In the genomic region with DNA sequence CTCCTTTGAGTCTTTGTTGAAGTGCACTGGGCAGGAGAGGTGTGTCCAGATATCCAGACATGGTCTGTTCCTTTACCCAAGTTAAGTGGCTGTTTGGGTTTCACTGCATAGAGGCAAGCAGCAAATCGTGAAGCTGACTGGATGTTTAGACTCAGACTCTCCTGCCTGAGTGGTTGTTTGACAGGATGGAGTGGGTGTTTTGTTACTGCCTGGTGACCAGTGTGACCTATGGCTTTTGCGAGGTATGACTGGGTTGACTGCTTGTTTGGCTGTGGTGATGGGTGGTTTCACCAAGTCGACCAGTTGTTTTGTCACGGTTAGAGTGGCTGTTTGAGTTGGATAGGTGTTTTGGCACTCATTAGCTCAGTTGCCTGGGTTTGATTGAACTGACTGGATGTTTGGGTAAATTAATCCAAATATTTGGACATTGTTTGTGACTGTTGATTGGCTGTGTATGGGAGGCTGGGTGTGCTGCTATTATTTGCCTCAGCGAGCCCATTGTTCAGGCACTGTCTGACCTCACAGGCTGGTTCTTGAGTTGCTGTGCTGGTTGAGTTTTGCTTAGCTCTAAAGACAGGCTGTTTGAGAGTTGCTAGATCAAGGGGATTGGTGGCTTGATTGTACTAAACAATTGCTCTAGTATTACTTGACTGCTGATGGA, we compare ENCODE assay signal across 28 mouse cellular contexts. TPM values are rescaled to one million over a fixed set of nuclear protein-coding genes. Genes with fewer than 3 reads are reported as not detected.
A peak's percentile ranks its signal among the peaks of the same experiment; 100 is the strongest.
DNase-seq lines count a peak whose midpoint lies in the region; ATAC-seq lines count a peak whose summit lies in the region.
"Had no signal": no experiment of that assay in that cellular context is flagged by ENCODE, and none has a peak within 500 bp of the region (broad histone marks: within the 10 kb centered on the region; RNA-seq: fewer than 3 reads in every experiment).

No protein-coding gene starts in this region.

- H3K4me2 ChIP-seq in kidney, embryonic 16.5 days (replicated peaks; ENCODE audit: low read depth, low read length): no peak overlapping the region
- no peak overlapping the region for H3K4me2 ChIP-seq in kidney, embryonic 14.5 days (replicated peaks; ENCODE audit: low read depth, low read length)
- no peak overlapping the region for H3K4me2 ChIP-seq in forebrain, embryonic 13.5 days
- H3K4me2 ChIP-seq in lung, embryonic 16.5 days (ENCODE audit: low read depth, low read length): no peak overlapping the region
- H3K4me2 ChIP-seq: embryonic facial prominence, embryonic 12.5 days; heart, embryonic 15.5 days; intestine, embryonic 15.5 days; kidney, embryonic 15.5 days had no signal

- no peak overlapping the region for H3K4me3 ChIP-seq in kidney, embryonic 16.5 days (ENCODE audit: low read length)
- no peak overlapping the region for H3K4me3 ChIP-seq in kidney, embryonic 14.5 days (ENCODE audit: low read length)
- H3K4me3 ChIP-seq in forebrain, embryonic 13.5 days: no peak overlapping the region
- H3K4me3 ChIP-seq in lung, embryonic 16.5 days (ENCODE audit: low read length): no peak overlapping the region
- no peak overlapping the region for H3K4me3 ChIP-seq in hindbrain, embryonic 10.5 days
- H3K4me3 ChIP-seq: embryonic facial prominence, embryonic 12.5 days; gastrocnemius, adult 2 months; heart, embryonic 15.5 days; intestine, embryonic 15.5 days; kidney, embryonic 15.5 days had no signal

- 0 out of 2 replicates have a peak, but pooled peaks have one; percentile 13 for ATAC-seq in kidney, embryonic 16.5 days (ENCODE audit: low FRiP score, low TSS enrichment)
- no peak for ATAC-seq in kidney, embryonic 14.5 days (ENCODE audit: low FRiP score, low TSS enrichment)
- peak; percentile 79; the same call in 1 of the 2 replicates for ATAC-seq in forebrain, embryonic 13.5 days
- ATAC-seq in lung, embryonic 16.5 days (ENCODE audit: low read depth): peak; percentile 67
- ATAC-seq: hindbrain, embryonic 16.5 days; intestine, embryonic 15.5 days; liver, postnatal 0 days; Patski had no signal

- H3K27me3 ChIP-seq in kidney, embryonic 16.5 days (ENCODE audit: insufficient read depth, low read length): no peaks in the 10 kb centered on the region
- H3K27me3 ChIP-seq in kidney, embryonic 14.5 days (ENCODE audit: control insufficient read depth, insufficient read depth, low read length): no peaks in the 10 kb centered on the region
- H3K27me3 ChIP-seq in forebrain, embryonic 13.5 days: peaks cover 98% of the 10 kb centered on the region
- no peaks in the 10 kb centered on the region for H3K27me3 ChIP-seq in lung, embryonic 16.5 days (ENCODE audit: control insufficient read depth, insufficient read depth, low read depth, low read length)
- peaks cover 61% of the 10 kb centered on the region for H3K27me3 ChIP-seq in hindbrain, embryonic 10.5 days (ENCODE audit: insufficient read depth, poor library complexity, severe bottlenecking)
- H3K27me3 ChIP-seq: heart, embryonic 15.5 days; kidney, embryonic 15.5 days; Patski had no signal

- no peaks in the 10 kb centered on the region for H3K9me3 ChIP-seq in kidney, embryonic 16.5 days (ENCODE audit: low read length)
- H3K9me3 ChIP-seq in kidney, embryonic 14.5 days (ENCODE audit: control insufficient read depth, low read length): no peaks in the 10 kb centered on the region
- no peaks in the 10 kb centered on the region for H3K9me3 ChIP-seq in forebrain, embryonic 13.5 days (replicated peaks)
- no peaks in the 10 kb centered on the region for H3K9me3 ChIP-seq in lung, embryonic 16.5 days (ENCODE audit: control insufficient read depth, low read length)
- H3K9me3 ChIP-seq in hindbrain, embryonic 10.5 days: no peaks in the 10 kb centered on the region
- H3K9me3 ChIP-seq: embryonic facial prominence, embryonic 12.5 days; heart, embryonic 15.5 days; intestine, embryonic 15.5 days; kidney, embryonic 15.5 days had no signal

- WGBS in kidney, embryonic 16.5 days: 46% methylated on average over 5 of the region's 5 CpGs
- 45% methylated on average over 5 of the region's 5 CpGs for WGBS in kidney, embryonic 14.5 days
- WGBS in forebrain, embryonic 13.5 days: 25% methylated on average over 5 of the region's 5 CpGs
- 20% methylated on average over 5 of the region's 5 CpGs for WGBS in lung, embryonic 16.5 days
- 50% methylated on average over 5 of the region's 5 CpGs for WGBS in hindbrain, embryonic 10.5 days

- H3K36me3 ChIP-seq in kidney, embryonic 16.5 days (ENCODE audit: insufficient read depth, low read length): no peaks in the 10 kb centered on the region
- no peaks in the 10 kb centered on the region for H3K36me3 ChIP-seq in kidney, embryonic 14.5 days (ENCODE audit: control insufficient read depth, insufficient read depth, low read length)
- H3K36me3 ChIP-seq in forebrain, embryonic 13.5 days (ENCODE audit: poor library complexity, severe bottlenecking): no peaks in the 10 kb centered on the region
- no peaks in the 10 kb centered on the region for H3K36me3 ChIP-seq in lung, embryonic 16.5 days (ENCODE audit: control insufficient read depth, insufficient read depth, low read length)
- no peaks in the 10 kb centered on the region for H3K36me3 ChIP-seq in hindbrain, embryonic 10.5 days
- H3K36me3 ChIP-seq: embryonic facial prominence, embryonic 12.5 days; heart, embryonic 15.5 days; intestine, embryonic 15.5 days; kidney, embryonic 15.5 days had no signal

- DNase-seq in lung, postnatal 4 days: peak; percentile 29 to 48
- DNase-seq in hindbrain, embryonic 10.5 days (ENCODE audit: low spot score): no peak
- no peak for DNase-seq in right cerebral cortex, postnatal 4 days
- DNase-seq in ovary, postnatal 10 days (ENCODE audit: low spot score): no peak
- DNase-seq: adrenal gland, adult 8-10 months; cerebellum, adult 18-20 months; cerebellum, postnatal 25 days; gastrocnemius, adult 2 months; heart, postnatal 4 days; left cerebral cortex, postnatal 4 days; liver; liver, postnatal 0 days; midbrain, embryonic 14.5 days; right cerebral cortex, adult 18-20 months; thymus, adult 18-20 months; thymus, postnatal 36 days had no signal

- H3K27ac ChIP-seq in kidney, embryonic 16.5 days (ENCODE audit: low read length): no peak overlapping the region
- H3K27ac ChIP-seq in kidney, embryonic 14.5 days (ENCODE audit: low read depth, low read length): no peak overlapping the region
- no peak overlapping the region for H3K27ac ChIP-seq in forebrain, embryonic 13.5 days
- no peak overlapping the region for H3K27ac ChIP-seq in lung, embryonic 16.5 days (ENCODE audit: low read length)
- no peak overlapping the region for H3K27ac ChIP-seq in hindbrain, embryonic 10.5 days
- H3K27ac ChIP-seq: embryonic facial prominence, embryonic 12.5 days; gastrocnemius, adult 2 months; heart, embryonic 15.5 days; intestine, embryonic 15.5 days; kidney, embryonic 15.5 days had no signal

- no peak overlapping the region for H3K9ac ChIP-seq in kidney, embryonic 16.5 days (replicated peaks; ENCODE audit: low read length)
- no peak overlapping the region for H3K9ac ChIP-seq in kidney, embryonic 14.5 days (ENCODE audit: low read depth, low read length)
- H3K9ac ChIP-seq in forebrain, embryonic 13.5 days: no peak overlapping the region
- H3K9ac ChIP-seq in lung, embryonic 16.5 days (ENCODE audit: low read length): no peak overlapping the region
- H3K9ac ChIP-seq: embryonic facial prominence, embryonic 12.5 days; heart, embryonic 15.5 days; intestine, embryonic 15.5 days; kidney, embryonic 15.5 days; liver, postnatal 0 days had no signal

- peaks cover 12% of the 10 kb centered on the region for H3K4me1 ChIP-seq in kidney, embryonic 16.5 days (ENCODE audit: insufficient read depth, low read length)
- peaks cover 8% of the 10 kb centered on the region; the same call in 1 of the 2 replicates for H3K4me1 ChIP-seq in kidney, embryonic 14.5 days (ENCODE audit: control insufficient read depth, insufficient read depth, low read length)
- H3K4me1 ChIP-seq in forebrain, embryonic 13.5 days: no peaks in the 10 kb centered on the region
- H3K4me1 ChIP-seq in lung, embryonic 16.5 days (replicated peaks; ENCODE audit: control insufficient read depth, insufficient read depth, low read length): peaks cover 6% of the 10 kb centered on the region; the same call in 1 of the 2 replicates
- peaks cover 19% of the 10 kb centered on the region for H3K4me1 ChIP-seq in hindbrain, embryonic 10.5 days (replicated peaks)
- H3K4me1 ChIP-seq: heart, embryonic 15.5 days; intestine, embryonic 15.5 days had no signal

RNA-seq across cellular contexts. Expression of a gene that starts 24.1 kb away (rescaled TPM):
- 0.06 and 0.13 TPM in 2 replicates for polyA plus RNA-seq in kidney, embryonic 16.5 days (2015; fragmentation: Nextera tagmentation; extraction: Ambion mirVana)
- polyA plus RNA-seq in kidney, embryonic 14.5 days (2014; fragmentation: Nextera tagmentation; extraction: Ambion mirVana): 0.15 and 0.17 TPM in 2 replicates
- polyA plus RNA-seq in forebrain, embryonic 13.5 days (2015; fragmentation: Nextera tagmentation; extraction: Ambion mirVana): not detected in 2 replicates
- polyA plus RNA-seq in lung, embryonic 16.5 days (2015; fragmentation: Nextera tagmentation; extraction: Ambion mirVana): not detected in 2 replicates
- not detected in 2 replicates for polyA plus RNA-seq in hindbrain, embryonic 10.5 days (2016; fragmentation: Nextera tagmentation; extraction: Ambion mirVana)
- polyA plus RNA-seq: embryonic facial prominence, embryonic 12.5 days; heart, embryonic 15.5 days; hindbrain, embryonic 16.5 days; intestine, embryonic 15.5 days; liver, postnatal 0 days; midbrain, embryonic 14.5 days; neural tube, embryonic 11.5 days; Patski; stomach, embryonic 16.5 days had no signal

Comparison
In these comparisons a context has a peak if more than half of its experiments do, and no peak if none do; other contexts are left out.
1. DNase-seq: peak in lung, postnatal 4 days (2 of 2); none in hindbrain, embryonic 10.5 days (single experiment), right cerebral cortex, postnatal 4 days (single experiment) and ovary, postnatal 10 days (single experiment).